Mouse (Mus musculus) heart, embryonic 10.5 days (tissue): Measurements from ENCODE around the gene Enox1. TPM values are rescaled to one million over a fixed set of nuclear protein-coding genes. Genes with fewer than 3 reads are reported as not detected.

Experiments
- DNase-seq: peaks from one replicate; pipeline ENCODE4 v3.0.0-alpha.2; 2017; ENCODE audit warnings: low spot score
- H3K27ac ChIP-seq: fragments of 300-500 bp; sonication (generic); 2 replicates; pipeline ENCODE4 v1.5.1; 2016; ENCODE audit warnings: mild to moderate bottlenecking
- H3K27me3 ChIP-seq: fragments of 300-500 bp; sonication (generic); 2 replicates; pipeline ENCODE4 v1.6.1; 2016; ENCODE audit warnings: mild to moderate bottlenecking; ENCODE audit not compliant: poor library complexity, insufficient read depth, severe bottlenecking
- H3K36me3 ChIP-seq: fragments of 300-500 bp; sonication (generic); 2 replicates; pipeline ENCODE4 v1.6.1; 2016; ENCODE audit warnings: mild to moderate bottlenecking, moderate library complexity
- H3K4me1 ChIP-seq: fragments of 300-500 bp; sonication (generic); 2 replicates; pipeline ENCODE4 v1.6.1; 2016; ENCODE audit warnings: mild to moderate bottlenecking
- H3K4me3 ChIP-seq: fragments of 300-500 bp; sonication (generic); 2 replicates; pipeline ENCODE4 v1.5.1; 2016; ENCODE audit warnings: mild to moderate bottlenecking, moderate library complexity
- H3K9me3 ChIP-seq: fragments of 300-500 bp; sonication (generic); 2 replicates; pipeline ENCODE4 v1.6.1; 2016; ENCODE audit warnings: mild to moderate bottlenecking, moderate library complexity
- WGBS: fragments of 180-500 bp; shearing (Covaris S2); methylation state at CpG from one replicate; pipeline ENCODE4 v1.1.7; 2016; 5-methylcytosine and 5-hydroxymethylcytosine counted together
- polyA plus RNA-seq: library from polyadenylated mRNA; unstranded; fragments of >200 nt; fragmentation: Nextera tagmentation; extraction: Ambion mirVana; gene quantifications from 2 replicates; pipeline ENCODE4 v1.2.1, GENCODE M21; 2016

Gene Enox1
- polyA plus RNA-seq, 1 experiment from 2014 or later: 5.8 TPM

DNA sequence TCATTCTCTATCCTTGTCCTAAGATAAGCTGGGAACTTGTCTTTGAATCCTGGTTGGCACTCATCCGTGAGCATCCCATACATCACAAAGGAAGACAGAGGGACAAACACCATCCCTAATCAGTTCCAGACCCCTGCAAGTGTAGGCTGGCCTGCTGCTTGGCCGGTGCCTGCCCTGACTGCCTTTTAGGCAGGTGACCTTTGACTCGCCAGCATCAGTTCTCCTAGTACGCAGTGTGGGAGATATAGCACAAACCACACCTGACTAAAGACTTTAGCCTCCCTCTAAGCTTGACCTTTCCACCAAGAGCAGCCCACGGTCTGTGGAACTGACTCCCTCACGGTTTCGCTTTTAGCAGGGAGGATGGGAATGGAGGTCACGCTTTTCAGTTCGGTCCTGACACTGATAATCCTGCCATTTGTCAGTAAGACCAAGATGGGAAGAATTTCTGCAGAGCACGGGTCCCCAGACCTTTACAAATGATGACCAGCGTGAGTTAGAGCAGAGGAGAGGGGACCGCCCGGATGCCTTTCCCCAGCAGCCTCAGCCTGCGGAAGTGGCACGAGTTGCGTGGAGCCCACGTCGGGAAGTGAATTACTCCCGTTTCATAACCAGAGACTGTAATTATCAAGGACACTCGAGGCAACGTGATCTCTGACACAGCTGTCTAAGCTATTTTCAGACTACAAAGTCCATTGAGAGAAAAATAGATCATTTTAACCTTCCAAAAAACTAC, 550.1 kb downstream of the Enox1 start:
- Histone ChIP-seq H3K27ac (0 out of 2 replicates have a peak overlapping the region, but pooled peaks have one; percentile 17), H3K4me3 (no peak overlapping the region), H3K27me3 (no peaks in the 10 kb centered on the region), H3K9me3 (no peaks in the 10 kb centered on the region), H3K36me3 (no peaks in the 10 kb centered on the region), H3K4me1 (peaks cover 4% of the 10 kb centered on the region)
- WGBS: 68% methylated on average over 21 of the region's 21 CpGs
- DNase-seq: no peak

DNA sequence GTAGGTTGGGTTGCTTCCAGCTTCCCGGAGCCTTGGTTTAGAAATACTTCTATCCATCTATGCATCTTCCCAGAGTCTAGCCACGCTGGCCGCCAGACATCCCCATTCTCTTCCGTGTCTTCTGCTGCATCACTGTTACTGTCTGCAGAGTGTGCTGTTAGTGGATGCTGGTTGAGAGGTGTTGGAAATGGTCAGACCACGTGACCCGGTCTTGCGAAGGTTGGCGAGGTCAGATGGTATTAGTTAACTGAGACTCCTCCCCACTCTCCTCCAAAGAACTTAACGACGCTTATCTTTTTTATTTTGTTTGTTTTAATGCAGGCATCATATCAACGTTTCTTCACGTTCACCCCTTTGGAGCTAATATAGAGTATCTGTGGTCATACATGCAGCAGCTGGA, 550.7 kb downstream of the Enox1 start:
- Histone ChIP-seq H3K36me3 (no peaks in the 10 kb centered on the region), H3K27me3 (no peaks in the 10 kb centered on the region), H3K9me3 (no peaks in the 10 kb centered on the region), H3K27ac (no peak overlapping the region), H3K4me1 (peaks cover 4% of the 10 kb centered on the region), H3K4me3 (no peak overlapping the region)
- WGBS: 77% methylated on average over 12 of the region's 12 CpGs
- no peak for DNase-seq

GRCm38 (mm10) chr14:77708354-77709150, 552.0 kb downstream of the Enox1 start:
- H3K27me3 ChIP-seq: no peaks in the 10 kb centered on the region
- peaks cover 4% of the 10 kb centered on the region for H3K4me1 ChIP-seq
- no peaks in the 10 kb centered on the region for H3K36me3 ChIP-seq
- no peak overlapping the region for H3K27ac ChIP-seq
- no peaks in the 10 kb centered on the region for H3K9me3 ChIP-seq
- H3K4me3 ChIP-seq: no peak overlapping the region
- DNase-seq: no peak
- 53% methylated on average over 12 of the region's 12 CpGs for WGBS

- H3K27me3 ChIP-seq: no peaks in the 10 kb centered on the region
- no peak for DNase-seq
Observed at GRCm38 (mm10) chr14:77714931-77715535, 558.5 kb downstream of the Enox1 start.

DNA sequence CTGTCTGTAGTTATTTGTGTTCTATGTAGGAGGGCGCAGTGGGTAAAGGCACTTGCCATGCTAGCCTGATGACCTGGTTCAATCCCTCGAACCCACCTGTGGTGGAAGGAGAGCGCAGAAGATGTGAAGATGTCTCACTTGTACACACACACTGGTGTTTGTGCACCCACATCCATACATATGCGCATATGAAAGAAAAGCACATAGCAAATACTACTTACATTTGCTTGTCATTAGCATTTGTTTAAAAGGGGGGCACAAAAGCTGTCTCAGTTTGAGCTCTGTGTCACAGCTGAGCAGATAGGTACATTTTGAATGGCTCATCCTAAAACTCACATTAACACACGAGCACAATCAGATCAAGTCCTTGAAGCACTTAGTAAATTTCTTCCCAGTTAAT, 560.4 kb downstream of the Enox1 start:
- no peaks in the 10 kb centered on the region for H3K36me3 ChIP-seq
- H3K4me1 ChIP-seq: peaks cover 23% of the 10 kb centered on the region
- no peaks in the 10 kb centered on the region for H3K9me3 ChIP-seq
- WGBS: 83% methylated on average over 5 of the region's 5 CpGs
- no peaks in the 10 kb centered on the region for H3K27me3 ChIP-seq
- H3K4me3 ChIP-seq: no peak overlapping the region
- 0 out of 2 replicates have a peak overlapping the region, but pooled peaks have one; percentile 36 for H3K27ac ChIP-seq
- DNase-seq: no peak

More at GRCm38 (mm10) chr14:77714931-77715535, 558.5 kb downstream of the Enox1 start:
- H3K4me3 ChIP-seq: no peak overlapping the region
- no peak overlapping the region for H3K27ac ChIP-seq
- no peaks in the 10 kb centered on the region for H3K9me3 ChIP-seq
- H3K4me1 ChIP-seq: peaks cover 23% of the 10 kb centered on the region
- no peaks in the 10 kb centered on the region for H3K36me3 ChIP-seq
- WGBS: 83% methylated on average over 9 of the region's 9 CpGs

DNA sequence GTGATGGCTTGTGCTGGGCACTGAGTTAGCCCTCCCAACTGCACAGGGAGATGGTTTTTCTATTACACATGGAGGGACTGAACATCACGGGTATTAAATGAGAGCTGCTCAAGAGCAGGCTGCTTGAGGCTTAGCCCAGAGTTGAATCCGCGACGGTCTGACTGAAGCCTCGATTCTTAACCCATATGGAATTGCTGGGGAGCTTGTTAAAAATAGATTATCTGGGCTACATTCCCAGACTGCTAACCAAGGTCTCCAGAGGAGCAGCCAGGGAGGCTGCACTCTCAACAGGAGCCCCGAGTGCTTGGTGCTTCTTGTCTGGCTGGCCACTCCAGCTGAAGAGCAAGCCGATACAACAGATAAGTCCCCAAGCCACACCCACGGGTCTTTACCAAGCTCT, 562.3 kb downstream of the Enox1 start:
- 40% methylated on average over 8 of the region's 8 CpGs for WGBS
- DNase-seq: no peak
- Histone ChIP-seq H3K9me3 (no peaks in the 10 kb centered on the region), H3K27me3 (no peaks in the 10 kb centered on the region), H3K27ac (peak overlapping the region; percentile 77), H3K36me3 (no peaks in the 10 kb centered on the region), H3K4me1 (peaks cover 23% of the 10 kb centered on the region), H3K4me3 (no peak overlapping the region)

DNA sequence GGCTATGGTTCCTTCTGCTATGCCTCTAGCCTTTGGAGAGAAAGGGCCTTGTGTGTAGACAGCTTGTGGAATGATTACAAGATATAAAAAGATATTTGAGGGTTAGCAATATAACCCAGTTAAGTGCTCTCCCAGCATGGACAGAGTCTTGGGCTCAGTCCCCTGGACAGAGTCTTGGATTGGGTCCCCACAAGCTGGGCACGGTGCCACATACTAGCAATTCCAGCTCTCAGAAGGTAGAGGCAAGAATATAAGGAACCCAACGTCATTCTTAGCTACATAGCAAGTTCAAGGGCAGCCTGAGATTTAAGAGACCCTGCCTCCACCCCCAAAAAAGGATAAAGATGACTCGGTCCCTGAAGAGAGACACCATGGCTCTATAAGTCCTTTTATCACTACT, 581.5 kb downstream of the Enox1 start:
- H3K36me3 ChIP-seq: no peaks in the 10 kb centered on the region
- WGBS: 82% methylated on average over 3 of the region's 3 CpGs
- DNase-seq: no peak
- no peaks in the 10 kb centered on the region for H3K27me3 ChIP-seq
- no peak overlapping the region for H3K4me3 ChIP-seq
- H3K9me3 ChIP-seq: 0 out of 2 replicates have a peak, but pooled peaks cover 4% of the 10 kb centered on the region
- H3K4me1 ChIP-seq: peaks cover 5% of the 10 kb centered on the region; the same call in 1 of the 2 replicates
- no peak overlapping the region for H3K27ac ChIP-seq

GRCm38 (mm10) chr14:77738751-77739365, 582.3 kb downstream of the Enox1 start:
- WGBS: 87% methylated on average over 7 of the region's 7 CpGs
- Histone ChIP-seq H3K4me3 (no peak overlapping the region), H3K36me3 (no peaks in the 10 kb centered on the region), H3K27me3 (no peaks in the 10 kb centered on the region), H3K9me3 (0 out of 2 replicates have a peak, but pooled peaks cover 4% of the 10 kb centered on the region), H3K4me1 (no peaks in the 10 kb centered on the region), H3K27ac (no peak overlapping the region)
- no peak for DNase-seq

DNA sequence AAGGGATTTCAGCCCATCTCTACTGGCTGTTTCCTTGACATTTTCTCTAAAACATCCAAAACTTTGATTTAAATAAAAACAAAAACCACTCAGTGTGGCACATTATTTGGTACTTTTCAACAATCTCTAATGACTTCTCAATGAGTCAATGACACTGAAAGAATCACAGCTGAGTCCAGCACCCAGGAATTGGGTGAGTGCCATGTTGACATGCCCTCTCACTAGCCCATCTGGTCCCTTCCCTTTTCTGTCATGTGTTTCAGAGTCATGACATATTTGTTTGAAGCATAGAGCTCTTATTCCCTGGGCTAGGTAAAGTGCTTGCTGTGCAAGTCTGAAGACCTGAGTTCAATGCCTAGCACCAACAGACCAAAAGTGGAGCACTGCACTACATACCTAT, 582.8 kb downstream of the Enox1 start:
- no peaks in the 10 kb centered on the region for H3K36me3 ChIP-seq
- no peak overlapping the region for H3K4me3 ChIP-seq
- H3K27me3 ChIP-seq: no peaks in the 10 kb centered on the region
- no peaks in the 10 kb centered on the region for H3K4me1 ChIP-seq
- H3K9me3 ChIP-seq: 0 out of 2 replicates have a peak, but pooled peaks cover 4% of the 10 kb centered on the region
- no peak for DNase-seq
- H3K27ac ChIP-seq: no peak overlapping the region

DNA sequence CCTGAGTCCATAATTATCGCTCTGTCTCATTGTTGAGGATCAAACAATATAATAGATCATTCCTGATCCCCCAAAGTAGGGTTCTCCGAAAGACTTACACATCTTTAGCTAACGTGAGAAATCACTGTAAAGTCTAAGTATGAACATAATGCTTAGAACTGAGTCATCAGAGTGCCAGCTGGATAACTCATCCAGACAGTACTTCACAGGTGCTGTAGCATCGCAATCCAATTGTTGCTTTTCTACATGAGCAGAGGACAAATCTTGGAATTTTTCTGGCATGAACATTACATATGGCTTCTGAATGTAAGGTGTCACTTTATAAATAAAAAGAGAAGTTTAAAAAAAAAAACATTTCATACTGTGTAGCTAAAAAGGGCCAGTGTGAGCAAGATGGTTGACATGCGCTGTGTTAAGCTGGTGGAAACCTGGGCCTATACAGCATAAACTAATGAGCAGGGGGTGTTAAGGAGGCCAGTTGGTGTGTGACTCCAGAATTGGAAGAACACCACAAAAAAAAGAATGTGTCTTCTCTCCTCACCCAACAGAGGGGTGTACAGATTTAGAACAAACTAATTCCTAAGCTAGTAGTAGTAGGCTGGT, 588.2 kb downstream of the Enox1 start:
- Histone ChIP-seq H3K27ac (no peak overlapping the region), H3K27me3 (no peaks in the 10 kb centered on the region), H3K4me1 (no peaks in the 10 kb centered on the region), H3K9me3 (0 out of 2 replicates have a peak, but pooled peaks cover 4% of the 10 kb centered on the region), H3K4me3 (no peak overlapping the region), H3K36me3 (no peaks in the 10 kb centered on the region)
- no peak for DNase-seq
- WGBS: 88% methylated on average over 5 of the region's 5 CpGs

DNA sequence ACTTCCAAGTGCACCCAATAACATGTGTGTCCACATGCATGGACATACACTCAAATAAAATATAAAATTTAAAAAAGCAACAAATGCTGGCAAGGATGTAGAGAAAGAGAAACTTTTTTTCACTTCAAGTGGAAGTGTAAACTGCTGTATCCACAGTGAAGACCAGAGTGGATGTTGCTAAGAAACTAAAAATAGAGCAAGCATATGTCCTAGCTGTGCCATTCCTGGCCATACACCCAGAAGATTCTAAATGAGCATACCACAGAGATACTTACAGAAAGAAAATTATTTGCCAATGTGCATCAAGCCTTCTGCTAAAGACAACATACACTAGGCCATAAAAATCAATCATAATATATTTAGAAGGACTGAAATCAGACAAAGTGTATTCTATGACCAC, 592.4 kb downstream of the Enox1 start:
- Histone ChIP-seq H3K4me3 (no peak overlapping the region), H3K4me1 (no peaks in the 10 kb centered on the region), H3K36me3 (no peaks in the 10 kb centered on the region), H3K27me3 (no peaks in the 10 kb centered on the region), H3K9me3 (no peaks in the 10 kb centered on the region), H3K27ac (no peak overlapping the region)
- DNase-seq: no peak
